Mouse (Mus musculus): ENCODE data around the gene Fer. TPM values are rescaled to one million over a fixed set of nuclear protein-coding genes. Genes with fewer than 3 reads are reported as not detected.
A peak's percentile ranks its signal among the peaks of the same experiment; 100 is the strongest.

Gene Fer
- polyA plus RNA-seq, 1 experiment = 11.5 TPM

GRCm38 (mm10) chr17:63909297-63909696 lies 46.4 kb downstream of the Fer start:
- Histone ChIP-seq H3K27ac (ENCODE audit: control insufficient read depth, insufficient read depth, low read depth, low read length) (no peak overlapping the region), H3K36me3 (ENCODE audit: control insufficient read depth, insufficient read depth, low read length) (no peaks in the 10 kb centered on the region; the same call in 1 of the 2 replicates), H3K4me3 (ENCODE audit: control insufficient read depth, low read depth, low read length) (no peak overlapping the region), H3K27me3 (ENCODE audit: control insufficient read depth, insufficient read depth, low read length) (no peaks in the 10 kb centered on the region), H3K4me1 (ENCODE audit: control insufficient read depth, insufficient read depth, low read length) (no peaks in the 10 kb centered on the region)
- TF ChIP-seq CTCF (IDR thresholded peaks at IDR 0.05; ENCODE audit: control insufficient read depth, insufficient read depth, insufficient replicate concordance, low read depth, low read length) = no peak
- no peak for TF ChIP-seq POLR2A (IDR thresholded peaks at IDR 0.05; ENCODE audit: control insufficient read depth, low read depth, low read length)

GRCm38 (mm10) chr17:63921601-63922203 lies 58.8 kb downstream of the Fer start:
- TF ChIP-seq CTCF (IDR thresholded peaks at IDR 0.05; ENCODE audit: control insufficient read depth, insufficient read depth, insufficient replicate concordance, low read depth, low read length) = no peak
- no peak for TF ChIP-seq POLR2A (IDR thresholded peaks at IDR 0.05; ENCODE audit: control insufficient read depth, low read depth, low read length)
- H3K27me3 ChIP-seq (ENCODE audit: control insufficient read depth, insufficient read depth, low read length) = no peaks in the 10 kb centered on the region
- H3K4me1 ChIP-seq (ENCODE audit: control insufficient read depth, insufficient read depth, low read length) = no peaks in the 10 kb centered on the region
- no peaks in the 10 kb centered on the region; the same call in 1 of the 2 replicates for H3K36me3 ChIP-seq (ENCODE audit: control insufficient read depth, insufficient read depth, low read length)
- H3K4me3 ChIP-seq (ENCODE audit: control insufficient read depth, low read depth, low read length) = no peak overlapping the region
- no peak overlapping the region for H3K27ac ChIP-seq (ENCODE audit: control insufficient read depth, insufficient read depth, low read depth, low read length)

GRCm38 (mm10) chr17:63925581-63925980 lies 62.7 kb downstream of the Fer start:
- Histone ChIP-seq H3K4me1 (ENCODE audit: control insufficient read depth, insufficient read depth, low read length) (no peaks in the 10 kb centered on the region), H3K4me3 (ENCODE audit: control insufficient read depth, low read depth, low read length) (no peak overlapping the region), H3K27me3 (ENCODE audit: control insufficient read depth, insufficient read depth, low read length) (no peaks in the 10 kb centered on the region), H3K27ac (ENCODE audit: control insufficient read depth, insufficient read depth, low read depth, low read length) (no peak overlapping the region), H3K36me3 (ENCODE audit: control insufficient read depth, insufficient read depth, low read length) (no peaks in the 10 kb centered on the region; the same call in 1 of the 2 replicates)
- TF ChIP-seq POLR2A (IDR thresholded peaks at IDR 0.05; ENCODE audit: control insufficient read depth, low read depth, low read length) = no peak
- no peak for TF ChIP-seq CTCF (IDR thresholded peaks at IDR 0.05; ENCODE audit: control insufficient read depth, insufficient read depth, insufficient replicate concordance, low read depth, low read length)

- H3K27me3 ChIP-seq (ENCODE audit: control insufficient read depth, insufficient read depth, low read length) = no peaks in the 10 kb centered on the region
- no peak overlapping the region for H3K4me3 ChIP-seq (ENCODE audit: control insufficient read depth, low read depth, low read length)
- H3K36me3 ChIP-seq (ENCODE audit: control insufficient read depth, insufficient read depth, low read length) = no peaks in the 10 kb centered on the region
- TF ChIP-seq POLR2A (IDR thresholded peaks at IDR 0.05; ENCODE audit: control insufficient read depth, low read depth, low read length) = no peak
- TF ChIP-seq CTCF (IDR thresholded peaks at IDR 0.05; ENCODE audit: control insufficient read depth, insufficient read depth, insufficient replicate concordance, low read depth, low read length) = no peak
- H3K4me1 ChIP-seq (ENCODE audit: control insufficient read depth, insufficient read depth, low read length) = no peaks in the 10 kb centered on the region
- no peak overlapping the region for H3K27ac ChIP-seq (ENCODE audit: control insufficient read depth, insufficient read depth, low read depth, low read length)
These were observed 67.8 kb downstream of the Fer start for GRCm38 (mm10) chr17:63930634-63931033.

- peaks cover under 1% of the 10 kb centered on the region for H3K4me1 ChIP-seq (ENCODE audit: control insufficient read depth, insufficient read depth, low read length)
- no peak overlapping the region for H3K27ac ChIP-seq (ENCODE audit: control insufficient read depth, insufficient read depth, low read depth, low read length)
- H3K27me3 ChIP-seq (ENCODE audit: control insufficient read depth, insufficient read depth, low read length) = no peaks in the 10 kb centered on the region
- no peak overlapping the region for H3K4me3 ChIP-seq (ENCODE audit: control insufficient read depth, low read depth, low read length)
- TF ChIP-seq CTCF (IDR thresholded peaks at IDR 0.05; ENCODE audit: control insufficient read depth, insufficient read depth, insufficient replicate concordance, low read depth, low read length) = no peak
- no peak for TF ChIP-seq POLR2A (IDR thresholded peaks at IDR 0.05; ENCODE audit: control insufficient read depth, low read depth, low read length)
- no peaks in the 10 kb centered on the region for H3K36me3 ChIP-seq (ENCODE audit: control insufficient read depth, insufficient read depth, low read length)
These were observed 68.7 kb downstream of the Fer start for GRCm38 (mm10) chr17:63931556-63931955.

GRCm38 (mm10) chr17:63935408-63935807 lies 72.5 kb downstream of the Fer start:
- Histone ChIP-seq H3K4me3 (ENCODE audit: control insufficient read depth, low read depth, low read length) (no peak overlapping the region), H3K36me3 (ENCODE audit: control insufficient read depth, insufficient read depth, low read length) (no peaks in the 10 kb centered on the region), H3K27ac (ENCODE audit: control insufficient read depth, insufficient read depth, low read depth, low read length) (no peak overlapping the region), H3K27me3 (ENCODE audit: control insufficient read depth, insufficient read depth, low read length) (no peaks in the 10 kb centered on the region), H3K4me1 (ENCODE audit: control insufficient read depth, insufficient read depth, low read length) (peaks cover 2% of the 10 kb centered on the region)
- no peak for TF ChIP-seq CTCF (IDR thresholded peaks at IDR 0.05; ENCODE audit: control insufficient read depth, insufficient read depth, insufficient replicate concordance, low read depth, low read length)
- TF ChIP-seq POLR2A (IDR thresholded peaks at IDR 0.05; ENCODE audit: control insufficient read depth, low read depth, low read length) = no peak

GRCm38 (mm10) chr17:63937886-63938285 lies 75.0 kb downstream of the Fer start:
- Histone ChIP-seq H3K36me3 (ENCODE audit: control insufficient read depth, insufficient read depth, low read length) (no peaks in the 10 kb centered on the region), H3K27ac (ENCODE audit: control insufficient read depth, insufficient read depth, low read depth, low read length) (peak overlapping the region; percentile 86), H3K4me3 (ENCODE audit: control insufficient read depth, low read depth, low read length) (peak overlapping the region; percentile 89)

More at GRCm38 (mm10) chr17:63937886-63938285, 75.0 kb downstream of the Fer start:
- Histone ChIP-seq H3K27me3 (ENCODE audit: control insufficient read depth, insufficient read depth, low read length) (no peaks in the 10 kb centered on the region), H3K4me1 (ENCODE audit: control insufficient read depth, insufficient read depth, low read length) (peaks cover 2% of the 10 kb centered on the region)
- TF ChIP-seq POLR2A (IDR thresholded peaks at IDR 0.05; ENCODE audit: control insufficient read depth, low read depth, low read length) = peak; percentile 52
- TF ChIP-seq CTCF (IDR thresholded peaks at IDR 0.05; ENCODE audit: control insufficient read depth, insufficient read depth, insufficient replicate concordance, low read depth, low read length) = no peak; the same call in 1 of the 2 replicates
